Mouse (Mus musculus) cerebral cortex, adult 2 months (tissue): ENCODE data around the gene Srgap3.

ENCODE experiments used
- WGBS: fragments of 180-500 bp; shearing (Covaris S2); methylation state at CpG from one replicate; pipeline ENCODE4 v1.1.7; 2018; 5-methylcytosine and 5-hydroxymethylcytosine counted together

Gene Srgap3

GRCm38 (mm10) chr6:112814525-112815086 lies 132.5 kb downstream of the Srgap3 start:
- 68% methylated on average over 5 of the region's 5 CpGs for WGBS

GRCm38 (mm10) chr6:112812884-112813283 lies 134.2 kb downstream of the Srgap3 start:
- 94% methylated on average over 7 of the region's 7 CpGs for WGBS

GRCm38 (mm10) chr6:112810521-112810830 lies 136.6 kb downstream of the Srgap3 start:
- WGBS: 62% methylated on average over 4 of the region's 4 CpGs

DNA sequence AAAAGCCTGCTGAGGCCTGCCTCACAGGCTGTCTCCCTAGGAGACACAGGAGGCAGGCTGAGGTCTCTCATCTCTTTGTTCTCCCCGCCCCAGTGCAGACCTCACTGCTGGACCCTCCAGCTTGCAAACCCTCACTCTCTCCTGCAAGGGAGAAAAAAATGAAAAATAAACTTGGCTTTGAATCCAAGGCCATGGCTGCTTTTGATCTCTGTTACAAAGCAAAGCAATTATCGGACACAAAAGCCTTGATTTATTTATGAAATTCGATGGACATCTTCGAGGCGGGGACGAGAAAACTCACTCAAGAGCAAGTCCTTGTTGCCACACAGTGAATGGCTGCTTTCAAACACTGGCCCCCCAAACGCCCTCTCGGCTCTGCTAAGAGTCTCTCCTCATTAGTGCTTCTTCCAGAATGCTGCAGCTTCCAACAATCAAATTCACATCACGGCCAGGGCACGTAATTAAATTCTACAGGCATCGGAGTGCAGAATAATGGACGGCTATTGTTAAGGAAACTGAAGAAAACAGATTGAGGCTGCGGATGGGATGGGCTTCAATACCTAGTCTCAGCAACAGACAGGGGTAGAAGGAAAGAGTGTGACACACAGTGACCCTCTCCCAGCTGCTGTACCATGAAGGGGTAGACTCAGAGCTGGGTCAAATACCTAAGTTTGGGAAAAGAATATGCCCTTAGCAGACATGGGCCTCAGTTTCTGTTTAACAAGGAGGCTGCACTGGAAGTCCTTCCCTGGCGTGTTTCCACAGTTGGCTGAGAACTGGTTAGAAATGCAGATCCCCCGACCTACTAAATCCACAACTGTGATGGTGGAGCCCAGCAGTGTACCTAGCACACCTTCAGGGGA lies 137.2 kb downstream of the Srgap3 start:
- 43% methylated on average over 15 of the region's 15 CpGs for WGBS

- WGBS: 46% methylated on average over 9 of the region's 9 CpGs
Measured at GRCm38 (mm10) chr6:112808738-112809137, 138.3 kb downstream of the Srgap3 start.

DNA sequence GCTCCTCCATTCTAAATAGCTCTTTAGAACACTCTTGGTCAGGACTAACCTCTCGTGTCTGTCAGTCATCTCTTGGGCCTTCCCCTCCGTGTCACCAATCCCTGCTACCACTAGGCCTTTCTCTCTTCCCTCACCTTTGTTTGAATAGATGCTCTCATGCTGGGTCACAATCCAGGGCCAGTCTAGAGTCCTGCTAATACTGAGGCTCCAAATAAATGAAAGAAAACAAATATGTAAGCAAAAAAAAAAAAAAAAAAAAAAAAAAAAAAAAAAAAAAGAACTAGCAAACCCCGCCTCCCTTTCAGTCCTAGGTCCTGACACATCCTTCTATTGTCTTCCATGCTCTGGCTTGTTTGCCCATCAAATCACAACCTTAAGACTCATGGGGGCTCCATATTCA lies 145.1 kb downstream of the Srgap3 start:
- 90% methylated on average over 3 of the region's 3 CpGs for WGBS

GRCm38 (mm10) chr6:112798378-112798777 lies 148.7 kb downstream of the Srgap3 start:
- 64% methylated on average over 5 of the region's 5 CpGs for WGBS

DNA sequence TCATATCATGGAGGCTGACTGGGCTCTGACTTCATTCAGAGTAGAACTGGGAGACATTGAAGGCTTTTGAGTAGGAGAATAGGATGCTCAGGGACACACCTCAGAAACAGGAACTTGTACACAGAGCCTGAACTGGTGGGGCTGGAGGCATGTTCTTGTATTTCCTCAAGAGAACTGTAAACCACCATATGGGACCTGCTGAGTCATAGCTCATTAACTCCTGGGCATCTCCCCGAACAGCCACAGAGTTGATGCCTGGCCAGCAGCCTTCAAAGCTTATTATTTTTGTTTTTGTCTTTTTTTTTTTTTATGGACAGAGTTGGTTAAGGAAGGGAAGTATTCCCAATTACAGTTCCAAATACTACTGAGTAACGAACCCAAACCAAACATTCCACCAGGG lies 150.5 kb downstream of the Srgap3 start:
- 39% methylated on average over 2 of the region's 2 CpGs for WGBS

GRCm38 (mm10) chr6:112793887-112794286 lies 153.2 kb downstream of the Srgap3 start:
- 55% methylated on average over 5 of the region's 5 CpGs for WGBS

DNA sequence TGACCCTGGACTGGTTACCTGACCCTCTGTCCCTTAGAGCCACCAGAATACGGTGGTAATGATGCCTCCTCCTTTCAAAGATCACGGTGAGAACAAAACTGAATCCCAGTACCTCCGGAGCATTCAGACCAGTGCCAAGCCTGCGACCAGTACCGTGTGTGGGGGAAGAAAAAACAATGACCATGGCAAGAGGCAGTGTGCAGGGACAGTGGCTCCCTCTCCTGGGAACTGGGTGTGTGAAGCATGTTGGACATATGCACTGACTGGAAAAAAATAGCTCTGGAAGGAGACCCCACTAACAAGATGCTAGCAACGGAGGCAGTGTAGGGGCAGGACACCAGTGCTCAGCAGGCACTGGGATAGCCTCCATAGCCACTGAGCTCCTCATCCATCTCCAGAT lies 157.2 kb downstream of the Srgap3 start:
- WGBS: 57% methylated on average over 6 of the region's 6 CpGs

- WGBS: 45% methylated on average over 10 of the region's 10 CpGs
Measured at GRCm38 (mm10) chr6:112788617-112789016, 158.4 kb downstream of the Srgap3 start.

GRCm38 (mm10) chr6:112788174-112788573 lies 158.9 kb downstream of the Srgap3 start:
- 74% methylated on average over 1 of the region's 1 CpGs for WGBS

DNA sequence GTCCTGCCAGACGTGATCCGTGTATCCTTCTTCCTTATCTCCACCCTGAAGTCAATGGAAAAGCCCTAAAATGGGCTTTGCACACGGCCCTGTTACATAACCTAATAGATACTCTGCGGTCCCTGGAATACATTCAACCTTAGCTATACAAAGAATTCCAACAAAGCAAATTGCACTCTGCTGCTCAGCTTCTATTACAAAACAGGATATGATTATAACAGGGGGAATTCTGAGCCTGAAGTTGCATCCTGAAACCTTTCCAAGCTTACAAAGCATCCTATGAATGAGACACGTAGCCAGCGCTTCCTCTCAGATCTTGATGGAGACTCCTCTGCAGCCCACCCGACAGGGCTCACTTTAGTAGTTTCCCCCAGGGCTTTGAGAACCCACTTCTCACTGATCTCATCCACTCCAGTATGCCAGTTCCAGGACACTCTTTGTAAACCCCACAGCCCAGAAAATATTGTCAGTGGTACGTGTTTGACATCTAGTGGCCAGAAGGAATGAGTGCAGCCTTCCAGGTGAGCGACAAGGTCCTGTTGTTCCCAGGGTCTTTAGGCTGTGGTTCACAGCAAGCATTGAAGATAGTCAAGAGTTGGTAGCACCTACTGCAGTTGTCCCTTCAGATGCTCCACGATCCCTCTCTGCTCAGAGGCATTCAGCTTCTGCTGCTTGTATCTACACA lies 165.5 kb downstream of the Srgap3 start:
- WGBS: 54% methylated on average over 10 of the region's 10 CpGs

- WGBS: 37% methylated on average over 3 of the region's 3 CpGs
Measured at GRCm38 (mm10) chr6:112778211-112778610, 168.9 kb downstream of the Srgap3 start.

DNA sequence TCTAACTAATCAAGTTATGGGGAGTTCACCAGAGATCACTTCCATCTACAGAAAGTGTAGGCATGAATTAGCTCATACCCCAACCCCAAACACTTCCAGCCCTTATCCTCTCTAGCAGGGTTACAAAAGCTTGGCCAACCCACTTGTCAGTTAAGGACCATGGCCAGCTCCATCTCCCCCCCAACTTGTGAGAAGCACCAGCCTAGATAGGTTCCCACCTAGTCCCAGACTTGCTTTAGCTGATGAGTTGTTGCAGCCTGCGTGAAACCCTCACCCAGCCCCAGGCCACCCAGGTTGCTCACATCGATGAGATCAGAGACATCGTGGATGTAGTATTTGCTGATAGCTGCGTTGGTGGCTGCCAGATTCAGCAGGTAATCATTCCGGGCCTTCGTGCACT lies 170.3 kb downstream of the Srgap3 start:
- WGBS: 91% methylated on average over 6 of the region's 6 CpGs

- 86% methylated on average over 7 of the region's 7 CpGs for WGBS
Measured at GRCm38 (mm10) chr6:112773754-112774153, 173.3 kb downstream of the Srgap3 start.

DNA sequence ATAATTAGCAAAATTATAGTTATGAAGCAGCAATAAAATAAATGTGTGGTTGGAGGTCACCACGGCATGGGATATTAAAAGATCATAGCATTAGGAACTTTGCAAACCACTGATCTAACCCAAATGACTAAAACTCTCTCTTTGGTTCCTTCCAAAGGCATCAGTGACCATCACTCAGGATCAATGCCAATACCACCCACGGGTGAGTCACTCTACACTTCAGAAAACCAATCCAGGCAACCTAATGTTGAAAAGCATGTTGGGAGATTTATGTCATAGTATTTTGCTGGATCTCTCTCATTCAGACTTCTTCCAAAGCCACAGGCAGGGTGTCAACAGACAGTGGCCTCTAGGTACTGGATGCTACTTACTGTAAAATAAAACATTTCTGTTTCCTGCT lies 176.1 kb downstream of the Srgap3 start:
- WGBS: 78% methylated on average over 2 of the region's 2 CpGs

DNA sequence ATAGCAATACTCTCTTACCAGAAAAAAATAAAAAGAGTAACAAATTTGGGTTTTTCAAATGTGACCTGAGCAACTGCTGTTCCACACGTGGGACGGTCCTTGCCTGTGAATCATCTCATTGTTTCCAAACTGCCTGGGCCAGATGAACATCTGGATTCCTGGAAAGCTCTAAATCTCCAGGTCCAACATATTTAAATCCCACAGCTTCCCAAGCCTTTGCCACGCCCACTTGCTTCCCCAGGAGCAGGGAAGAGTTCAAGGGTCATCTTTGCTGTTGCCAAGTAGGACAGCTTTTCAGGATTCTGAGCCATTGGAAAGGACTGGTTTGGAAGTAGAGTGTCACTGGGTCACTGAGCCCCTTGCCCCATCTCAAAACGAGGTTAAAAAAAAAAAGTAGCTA lies 188.5 kb downstream of the Srgap3 start:
- WGBS: 71% methylated on average over 4 of the region's 4 CpGs

GRCm38 (mm10) chr6:112756866-112757265 lies 190.2 kb downstream of the Srgap3 start:
- WGBS: 24% methylated on average over 4 of the region's 4 CpGs

DNA sequence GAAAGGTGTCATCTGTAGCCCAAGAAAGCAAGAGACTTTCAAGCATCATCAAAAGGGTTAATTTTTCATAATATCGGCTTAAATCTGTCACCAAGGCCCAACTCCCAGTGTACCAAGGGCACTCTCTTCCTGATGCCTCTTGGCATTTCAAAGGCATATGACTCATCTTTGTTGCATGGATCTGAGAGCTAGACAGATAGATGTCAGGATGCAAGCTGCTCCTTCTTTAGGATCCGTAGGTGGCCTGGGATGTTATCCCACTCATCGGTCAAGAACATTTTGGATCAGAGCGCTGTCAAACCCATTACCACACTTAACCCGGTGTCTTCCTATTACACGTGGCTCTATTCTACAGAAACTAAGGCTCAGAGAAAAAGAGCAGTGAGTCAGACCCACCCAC lies 192.1 kb downstream of the Srgap3 start:
- 55% methylated on average over 6 of the region's 6 CpGs for WGBS

- WGBS: 80% methylated on average over 3 of the region's 3 CpGs
Measured at GRCm38 (mm10) chr6:112752517-112752916, 194.5 kb downstream of the Srgap3 start.

DNA sequence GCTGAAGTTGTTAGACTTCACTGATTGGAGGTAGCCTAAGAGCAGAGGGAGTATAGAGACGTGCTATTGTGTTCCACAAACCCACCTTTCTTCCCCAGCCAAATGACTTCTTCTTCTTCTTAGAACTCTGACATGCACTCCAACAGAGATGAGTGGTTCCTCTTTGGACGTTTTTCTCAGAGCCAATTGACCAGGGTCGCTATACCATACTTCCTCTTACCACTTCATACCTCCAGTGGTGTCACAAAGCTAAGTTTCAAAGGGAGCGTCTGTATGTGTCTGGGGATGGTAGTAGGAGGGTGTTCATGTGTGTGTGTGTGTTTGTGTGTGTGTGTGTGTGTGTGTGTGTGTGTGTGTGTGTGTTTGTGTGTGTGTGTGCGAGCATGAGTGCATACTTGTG lies 195.1 kb downstream of the Srgap3 start:
- WGBS: 75% methylated on average over 5 of the region's 5 CpGs

GRCm38 (mm10) chr6:112742297-112742696 lies 204.8 kb downstream of the Srgap3 start:
- WGBS: 78% methylated on average over 2 of the region's 2 CpGs
